Mouse (Mus musculus): Measurements from ENCODE around the gene Slc35c1.

Slc35c1 gene

GRCm38 (mm10) chr2:92459921-92460707 is at the start of gene Slc35c1:
TSS of gene Slc35c1 (minus strand) at chr2:92460538.
- no peak for DNase-seq (ENCODE audit: low read depth, low spot score)

GRCm38 (mm10) chr2:92505291-92505690 is 45.0 kb upstream of the Slc35c1 start:
- no peak for DNase-seq (ENCODE audit: low read depth, low spot score)

GRCm38 (mm10) chr2:92503421-92503820 is 43.1 kb upstream of the Slc35c1 start:
- no peak for DNase-seq (ENCODE audit: low read depth, low spot score)

- DNase-seq (ENCODE audit: low read depth, low spot score): no peak
These were observed 39.5 kb upstream of the Slc35c1 start for GRCm38 (mm10) chr2:92499701-92500322.

- no peak for DNase-seq (ENCODE audit: low read depth, low spot score)
These were observed 36.8 kb upstream of the Slc35c1 start for GRCm38 (mm10) chr2:92497112-92497511.

GRCm38 (mm10) chr2:92496681-92497080 is 36.3 kb upstream of the Slc35c1 start:
- DNase-seq (ENCODE audit: low read depth, low spot score): no peak

GRCm38 (mm10) chr2:92494956-92495355 is 34.6 kb upstream of the Slc35c1 start:
- no peak for DNase-seq (ENCODE audit: low read depth, low spot score)

GRCm38 (mm10) chr2:92494423-92494822 is 34.1 kb upstream of the Slc35c1 start:
- no peak for DNase-seq (ENCODE audit: low read depth, low spot score)

- DNase-seq (ENCODE audit: low read depth, low spot score): no peak
These were observed 33.5 kb upstream of the Slc35c1 start for GRCm38 (mm10) chr2:92493656-92494390.

- DNase-seq (ENCODE audit: low read depth, low spot score): no peak
These were observed 31.7 kb upstream of the Slc35c1 start for GRCm38 (mm10) chr2:92491950-92492501.

- no peak for DNase-seq (ENCODE audit: low read depth, low spot score)
These were observed 30.2 kb upstream of the Slc35c1 start for GRCm38 (mm10) chr2:92490541-92490940.

- DNase-seq (ENCODE audit: low read depth, low spot score): no peak
These were observed 27.5 kb upstream of the Slc35c1 start for GRCm38 (mm10) chr2:92487791-92488190.

GRCm38 (mm10) chr2:92486911-92487310 is 26.6 kb upstream of the Slc35c1 start:
- DNase-seq (ENCODE audit: low read depth, low spot score): no peak

- DNase-seq (ENCODE audit: low read depth, low spot score): peak; percentile 32
These were observed 26.1 kb upstream of the Slc35c1 start for GRCm38 (mm10) chr2:92486403-92486802.

- peak; percentile 53 for DNase-seq (ENCODE audit: low read depth, low spot score)
These were observed 25.4 kb upstream of the Slc35c1 start for GRCm38 (mm10) chr2:92485640-92486295.

- no peak for DNase-seq (ENCODE audit: low read depth, low spot score)
These were observed 24.1 kb upstream of the Slc35c1 start for GRCm38 (mm10) chr2:92484256-92485025.

- no peak for DNase-seq (ENCODE audit: low read depth, low spot score)
These were observed 23.2 kb upstream of the Slc35c1 start for GRCm38 (mm10) chr2:92483505-92483904.

- DNase-seq (ENCODE audit: low read depth, low spot score): no peak
These were observed 22.2 kb upstream of the Slc35c1 start for GRCm38 (mm10) chr2:92482551-92482950.

- no peak for DNase-seq (ENCODE audit: low read depth, low spot score)
These were observed 18.0 kb upstream of the Slc35c1 start for GRCm38 (mm10) chr2:92478313-92478688.

- no peak for DNase-seq (ENCODE audit: low read depth, low spot score)
These were observed 17.5 kb upstream of the Slc35c1 start for GRCm38 (mm10) chr2:92477672-92478312.

Data from retina, adult 2 months (tissue).